Mouse (Mus musculus): ENCODE results near the gene Enc1. TPM values are rescaled to one million over a fixed set of nuclear protein-coding genes. Genes with fewer than 3 reads are reported as not detected.

Enc1 gene
- total RNA-seq, 2 experiments from 2014 or later: 573 to 716 TPM

- DNase-seq (ENCODE audit: low spot score in 2 of 2): no peak
- intact Hi-C loops (cut with DNase I): no loop called here
Measured at GRCm38 (mm10) chr13:97224341-97224982, 16.4 kb upstream of the Enc1 start.

GRCm38 (mm10) chr13:97225130-97225529 lies 15.8 kb upstream of the Enc1 start:
- intact Hi-C loops (cut with DNase I): no loop called here

DNA sequence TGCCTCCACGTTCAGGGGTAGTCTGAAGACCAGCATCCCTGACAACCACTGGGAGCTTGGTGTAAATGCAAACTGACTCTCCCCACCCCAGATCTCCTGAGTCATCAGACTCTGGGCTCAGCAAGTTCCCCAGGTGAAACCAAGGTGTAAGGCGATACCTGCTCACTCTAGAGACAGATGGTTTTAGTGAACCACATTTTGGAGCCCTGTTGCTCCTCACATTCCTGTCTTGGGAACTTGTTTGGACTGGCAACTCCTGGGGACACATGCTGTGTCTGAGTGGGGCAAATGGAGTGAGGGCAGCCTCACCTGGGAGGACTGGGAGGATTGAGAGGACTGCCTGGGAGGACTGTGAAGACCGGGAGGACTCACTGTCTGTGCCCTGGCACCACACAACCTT lies 13.1 kb upstream of the Enc1 start:
- no peak for DNase-seq (ENCODE audit: low spot score in 2 of 2)
- intact Hi-C loops (cut with DNase I): no loop called here

More at GRCm38 (mm10) chr13:97225130-97225529, 15.8 kb upstream of the Enc1 start:
- DNase-seq (ENCODE audit: low spot score in 2 of 2): peak in 1 of 2 experiments; percentile 26

DNA sequence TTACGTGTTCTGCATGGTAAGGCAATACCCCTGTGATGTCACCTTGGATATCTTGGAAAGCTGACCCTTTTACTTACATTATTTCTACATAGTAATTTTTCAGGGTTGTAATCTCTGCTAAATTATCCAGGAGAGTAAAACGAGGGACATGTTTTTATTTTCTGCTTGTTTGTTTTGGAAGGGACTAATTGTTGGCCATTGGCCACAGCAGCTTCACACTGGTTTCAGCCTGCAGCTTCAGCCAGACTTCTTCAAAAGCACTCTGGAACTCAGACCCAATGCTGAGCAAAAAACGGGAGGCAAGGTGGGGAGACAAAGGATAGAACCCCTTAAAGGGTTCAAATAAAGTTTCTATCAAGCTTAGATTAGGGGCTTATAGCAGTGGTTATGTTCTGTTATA lies 10.8 kb upstream of the Enc1 start:
- intact Hi-C loops (cut with DNase I): loop anchor here (10.0 kb wide), 1 partner anchor 1015 kb away; no protein-coding TSS in a partner anchor
- DNase-seq (ENCODE audit: low spot score in 2 of 2): no peak

- intact Hi-C loops (cut with DNase I): loop anchor here (10.0 kb wide), 1 partner anchor 1012 kb away; no protein-coding TSS in a partner anchor
- DNase-seq (ENCODE audit: low spot score in 2 of 2): no peak
Measured at GRCm38 (mm10) chr13:97233092-97233491, 7.8 kb upstream of the Enc1 start.

GRCm38 (mm10) chr13:97234785-97235417 lies 6.0 kb upstream of the Enc1 start:
- intact Hi-C loops (cut with DNase I): loop anchor here (1.0 to 10.0 kb wide), 3 partner anchors 703 to 1010 kb away; no protein-coding TSS in a partner anchor
- DNase-seq (ENCODE audit: low spot score in 2 of 2): peak; percentile 83 to 93

- DNase-seq (ENCODE audit: low spot score in 2 of 2): no peak
- intact Hi-C loops (cut with DNase I): loop anchor here (1.0 to 10.0 kb wide), 3 partner anchors 702 to 1009 kb away; no protein-coding TSS in a partner anchor
Measured at GRCm38 (mm10) chr13:97235911-97236310, 5.0 kb upstream of the Enc1 start.

- DNase-seq (ENCODE audit: low spot score in 2 of 2): no peak
- intact Hi-C loops (cut with DNase I): loop anchor here (5.0 to 10.0 kb wide), 2 partner anchors 770 to 1007 kb away; no protein-coding TSS in a partner anchor
Measured at GRCm38 (mm10) chr13:97237700-97238099, 3.2 kb upstream of the Enc1 start.

DNA sequence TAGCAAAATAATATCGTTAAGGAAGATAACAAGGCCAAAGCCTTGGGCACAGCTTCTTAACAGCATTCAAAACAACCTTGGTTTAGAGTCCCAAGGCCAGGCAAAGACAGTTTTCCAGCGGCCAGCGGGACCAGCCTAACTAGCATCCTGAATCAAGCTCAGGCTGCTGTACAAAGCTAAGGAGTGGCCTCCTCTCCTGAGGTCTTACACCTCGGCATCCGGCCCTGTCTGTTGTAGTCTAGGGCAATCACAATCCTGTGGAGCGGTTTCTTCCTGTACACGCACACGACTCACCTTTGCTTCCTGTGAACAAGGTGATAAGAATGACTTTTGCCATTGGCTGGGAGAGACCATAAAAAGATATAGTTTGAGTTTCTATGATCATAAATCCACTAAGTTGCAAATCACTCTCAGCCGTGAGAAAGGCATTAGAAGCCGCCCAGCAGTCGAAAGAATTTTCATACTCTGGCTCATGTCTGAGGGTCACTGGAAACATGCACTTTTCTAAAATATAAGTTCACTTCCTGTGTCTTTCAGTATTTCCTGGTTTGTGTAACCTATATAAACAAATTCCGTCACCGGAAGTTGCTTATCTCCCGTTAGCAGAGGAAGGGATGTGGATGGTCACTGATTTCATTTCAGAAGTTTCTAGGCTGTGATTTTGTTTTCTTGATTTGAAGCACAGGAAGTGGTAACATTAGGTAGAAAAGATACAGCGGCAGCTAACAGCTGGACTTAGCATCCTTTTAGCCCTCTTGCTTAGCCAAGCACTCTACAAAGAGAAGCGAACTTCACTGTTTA lies 2.5 kb upstream of the Enc1 start:
- intact Hi-C loops (cut with DNase I): loop anchor here (5.0 to 10.0 kb wide), 2 partner anchors 769 to 1006 kb away; no protein-coding TSS in a partner anchor
- DNase-seq (ENCODE audit: low spot score in 2 of 2): no peak

GRCm38 (mm10) chr13:97239343-97240180 lies 1.3 kb upstream of the Enc1 start:
- intact Hi-C loops (cut with DNase I): loop anchor here (1.0 to 10.0 kb wide), 11 partner anchors 148 to 1005 kb away; no protein-coding TSS in a partner anchor
- peak; percentile 70 to 88 for DNase-seq (ENCODE audit: low spot score in 2 of 2)

DNA sequence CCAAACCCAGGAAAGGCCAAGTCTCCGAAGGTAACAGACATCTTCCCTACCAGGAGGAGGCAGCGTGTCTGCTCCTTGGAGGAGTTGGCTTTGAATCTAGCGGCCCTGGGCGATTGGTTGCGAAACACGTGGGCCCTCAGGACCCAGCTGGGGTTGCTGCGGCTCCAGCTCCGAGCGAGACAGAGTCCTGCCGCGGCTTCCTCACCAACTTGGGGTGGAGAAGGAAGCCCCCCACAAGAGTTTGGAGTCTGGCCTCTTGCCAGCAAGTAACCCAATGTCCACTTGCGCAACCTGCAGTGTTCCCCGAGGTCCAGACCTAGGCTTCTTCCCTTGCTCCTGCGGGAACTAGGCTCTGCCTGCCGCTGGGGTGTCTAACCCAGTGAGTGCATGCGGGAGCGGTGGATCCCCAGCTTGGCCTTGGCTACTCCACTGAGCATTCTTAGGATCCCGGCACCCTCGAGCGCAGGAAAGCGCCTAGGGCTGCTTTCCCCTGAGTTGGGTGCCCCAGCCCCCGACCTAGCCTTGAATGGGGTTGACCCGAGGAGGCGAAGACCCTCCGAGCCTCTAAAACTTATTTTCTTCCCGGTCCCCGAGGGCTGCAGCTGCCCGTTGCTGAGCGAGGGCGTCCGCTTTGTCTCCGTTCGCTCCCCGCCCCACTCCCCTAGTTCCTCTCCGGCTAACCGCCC lies 483 bp upstream of the Enc1 start:
- intact Hi-C loops (cut with DNase I): loop anchor here (2.0 to 10.0 kb wide), 8 partner anchors 147 to 534 kb away; no protein-coding TSS in a partner anchor
- peak; percentile 78 to 87 for DNase-seq (ENCODE audit: low spot score in 2 of 2)

DNA sequence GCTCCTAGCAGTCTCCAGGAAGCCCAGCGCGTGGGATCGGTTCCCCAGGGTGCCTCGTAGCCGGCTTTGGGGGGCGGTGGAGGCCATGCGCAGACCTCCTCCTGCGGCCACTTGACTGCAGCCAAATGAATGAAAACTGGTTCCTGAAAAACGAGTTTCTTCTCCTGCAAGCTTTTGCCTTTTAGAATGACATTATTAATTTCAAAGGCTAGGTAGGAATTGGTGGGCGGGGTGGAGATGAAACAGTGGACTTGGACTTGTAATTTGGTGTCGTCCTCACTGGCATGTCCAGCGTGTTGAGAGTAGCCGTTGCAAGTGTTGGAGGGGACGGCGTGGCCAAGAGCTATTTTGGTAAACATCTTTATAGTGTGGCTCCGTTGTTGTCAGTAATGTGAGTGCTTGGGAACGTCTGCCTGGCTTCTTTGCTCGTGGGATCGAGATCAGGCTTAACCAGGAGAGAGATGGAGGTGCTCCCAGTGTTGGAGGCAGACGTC lies 929 bp downstream of the Enc1 start:
- intact Hi-C loops (cut with DNase I): loop anchor here (2.0 to 10.0 kb wide), 8 partner anchors 145 to 533 kb away; no protein-coding TSS in a partner anchor
- DNase-seq (ENCODE audit: low spot score in 2 of 2): no peak

DNA sequence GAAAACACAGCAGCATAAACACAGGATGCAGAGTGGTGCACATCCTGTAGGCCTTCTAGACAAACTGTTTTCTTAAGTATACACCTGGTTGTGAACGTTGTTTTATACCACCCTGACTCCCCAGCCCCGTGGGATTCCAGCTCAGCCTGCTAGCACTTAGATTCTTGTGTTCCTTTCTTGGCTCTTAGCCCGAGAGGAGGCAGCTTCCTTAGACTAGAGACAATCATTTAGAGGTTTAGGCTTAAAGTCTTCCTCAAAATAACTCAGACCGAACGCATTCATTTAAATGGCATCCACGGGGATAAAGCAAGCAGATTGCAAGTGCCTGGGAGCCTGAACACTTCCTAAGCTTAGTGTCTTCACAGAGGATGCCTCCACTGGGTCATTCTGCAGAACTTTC lies 1.8 kb downstream of the Enc1 start:
- intact Hi-C loops (cut with DNase I): loop anchor here (5.0 to 10.0 kb wide), 7 partner anchors 145 to 532 kb away; no protein-coding TSS in a partner anchor
- DNase-seq (ENCODE audit: low spot score in 2 of 2): peak; percentile 44 to 65

DNA sequence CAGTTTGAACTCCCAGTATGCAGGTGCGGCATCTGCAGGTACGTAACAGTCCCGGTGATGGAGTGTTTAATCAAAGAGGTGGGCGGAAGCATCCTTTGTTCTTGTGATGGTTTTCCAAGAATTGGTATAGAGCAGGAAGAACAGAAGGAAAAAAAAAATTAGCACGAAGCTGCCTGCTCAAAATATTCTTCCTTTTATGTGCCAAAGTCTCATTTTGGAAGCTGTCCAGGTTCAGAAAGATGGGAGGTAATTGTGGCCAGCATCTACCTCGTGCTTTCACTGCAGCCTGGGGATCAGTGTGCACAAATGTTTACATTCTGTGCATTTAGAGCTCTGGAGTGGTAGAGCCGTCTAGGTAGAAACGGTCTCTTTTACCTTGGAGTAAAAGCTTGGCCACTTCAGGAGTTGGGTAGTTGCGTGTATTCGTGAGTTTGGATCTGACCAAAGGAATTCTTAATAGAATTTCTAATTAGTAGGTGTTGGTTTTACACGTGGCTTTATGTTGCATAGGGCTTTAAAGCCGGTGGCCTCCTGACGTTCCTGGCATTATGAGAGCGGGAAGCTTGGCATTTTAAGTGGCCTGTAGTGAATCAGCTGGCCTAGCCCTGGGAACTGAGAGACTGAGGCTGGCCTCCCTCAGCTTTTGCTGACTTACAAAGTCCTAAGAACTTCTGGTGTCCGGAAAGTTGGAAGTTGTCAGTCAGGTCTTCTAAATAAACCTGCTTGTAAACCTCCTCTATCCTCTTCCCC lies 3.2 kb downstream of the Enc1 start:
- DNase-seq (ENCODE audit: low spot score in 2 of 2): peak in 1 of 2 experiments; percentile 44
- intact Hi-C loops (cut with DNase I): loop anchor here (5.0 to 10.0 kb wide), 7 partner anchors 143 to 531 kb away; no protein-coding TSS in a partner anchor

DNA sequence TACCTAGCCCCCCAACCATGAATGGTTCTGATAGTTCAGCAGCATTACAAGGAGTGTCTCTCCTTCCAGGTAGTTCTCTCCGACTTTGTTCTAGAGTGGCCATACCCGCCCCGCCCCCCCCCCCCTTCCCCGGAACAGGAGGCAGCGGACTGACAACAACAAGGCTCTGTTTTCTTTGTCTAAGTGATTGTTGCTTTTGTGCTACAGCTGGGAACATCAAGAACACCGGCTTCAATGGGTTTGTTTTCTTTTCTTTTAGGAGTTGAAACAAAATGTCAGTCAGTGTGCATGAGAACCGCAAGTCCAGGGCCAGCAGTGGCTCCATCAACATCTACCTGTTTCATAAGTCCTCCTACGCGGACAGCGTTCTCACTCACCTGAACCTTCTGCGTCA lies 3.8 kb downstream of the Enc1 start:
- DNase-seq (ENCODE audit: low spot score in 2 of 2): no peak
- intact Hi-C loops (cut with DNase I): loop anchor here (5.0 to 10.0 kb wide), 7 partner anchors 143 to 530 kb away; no protein-coding TSS in a partner anchor

DNA sequence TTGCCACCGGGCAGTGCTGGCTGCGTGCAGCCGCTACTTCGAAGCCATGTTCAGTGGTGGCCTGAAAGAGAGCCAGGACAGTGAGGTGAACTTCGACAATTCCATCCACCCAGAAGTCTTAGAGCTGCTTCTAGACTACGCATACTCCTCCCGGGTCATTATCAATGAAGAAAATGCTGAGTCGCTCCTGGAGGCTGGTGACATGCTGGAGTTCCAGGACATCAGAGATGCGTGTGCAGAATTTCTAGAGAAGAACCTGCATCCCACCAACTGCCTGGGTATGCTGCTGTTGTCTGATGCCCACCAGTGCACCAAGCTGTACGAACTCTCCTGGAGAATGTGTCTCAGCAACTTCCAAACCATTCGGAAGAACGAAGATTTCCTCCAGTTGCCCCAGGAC lies 4.3 kb downstream of the Enc1 start:
- DNase-seq (ENCODE audit: low spot score in 2 of 2): peak in 1 of 2 experiments; percentile 33
- intact Hi-C loops (cut with DNase I): loop anchor here (10.0 kb wide), 1 partner anchor 530 kb away; no protein-coding TSS in a partner anchor

DNA sequence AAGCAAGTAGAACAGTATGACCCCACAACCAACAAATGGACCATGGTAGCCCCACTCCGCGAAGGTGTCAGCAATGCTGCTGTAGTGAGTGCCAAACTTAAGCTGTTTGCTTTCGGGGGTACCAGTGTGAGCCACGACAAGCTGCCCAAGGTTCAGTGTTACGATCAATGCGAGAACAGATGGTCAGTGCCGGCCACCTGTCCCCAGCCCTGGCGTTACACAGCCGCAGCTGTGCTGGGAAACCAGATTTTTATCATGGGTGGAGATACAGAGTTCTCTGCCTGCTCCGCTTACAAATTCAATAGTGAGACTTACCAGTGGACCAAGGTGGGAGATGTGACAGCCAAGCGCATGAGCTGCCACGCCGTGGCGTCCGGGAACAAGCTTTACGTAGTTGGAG lies 5.3 kb downstream of the Enc1 start:
- peak in 1 of 2 experiments; percentile 23 for DNase-seq (ENCODE audit: low spot score in 2 of 2)
- intact Hi-C loops (cut with DNase I): loop anchor here (10.0 kb wide), 1 partner anchor 529 kb away; no protein-coding TSS in a partner anchor
